Mouse (Mus musculus) olfactory bulb, adult 2 months (tissue): ENCODE measurements around the gene Fgfr2.

ENCODE experiments used
- CTCF ChIP-seq: fragments of 200-500 bp; IDR thresholded peaks from 2 replicates; pipeline ENCODE4 v1.5.1; 2012; ENCODE audit warnings: low read depth, mild to moderate bottlenecking, low read length, moderate library complexity; ENCODE audit not compliant: insufficient read depth
- POLR2A ChIP-seq: fragments of 200-500 bp; IDR thresholded peaks from 2 replicates; pipeline ENCODE4 v1.6.1; 2012; ENCODE audit warnings: mild to moderate bottlenecking, low read depth, low read length, moderate library complexity; ENCODE audit not compliant: insufficient read depth

DNA sequence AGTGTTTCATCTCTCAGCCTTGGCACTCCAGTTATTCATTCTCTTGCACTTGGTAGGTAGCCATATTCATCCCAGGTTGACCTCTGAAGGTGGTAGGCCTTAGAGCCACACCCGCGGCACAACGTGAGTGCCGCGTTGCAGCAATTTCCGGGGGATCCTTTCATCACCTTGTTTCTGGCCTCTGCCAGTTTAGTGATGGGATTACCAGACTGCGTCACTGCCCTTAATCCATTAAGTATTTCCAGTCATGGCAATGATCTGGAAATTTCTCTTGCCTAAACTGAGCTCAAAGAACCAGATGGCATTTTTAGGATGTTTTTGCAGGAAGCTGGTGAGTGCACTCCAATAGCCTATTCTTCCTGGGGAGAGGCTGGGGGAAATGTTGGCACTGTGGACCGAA, 233.5 kb downstream of the Fgfr2 start:
- TF ChIP-seq CTCF (no peak), POLR2A (no peak)
